Mouse (Mus musculus) inflammation-experienced regulatory T-cells, adult 6 months (primary cell): ENCODE measurements around the gene Zfpl1. TPM values are rescaled to one million over a fixed set of nuclear protein-coding genes. Genes with fewer than 3 reads are reported as not detected.
"Not testable (repeated sequence)": the region's sequence is repeated elsewhere in the genome, so short reads cannot be mapped to it uniquely, and the experiment has no call there.

Experiments used
- ATAC-seq: one replicate; pipeline ENCODE4 v1.8.0; 2017
- polyA plus RNA-seq, 3 experiments: library from polyadenylated mRNA; unstranded; fragments of 100-300 nt; shearing (Covaris generic); gene quantifications; one replicate each; pipeline ENCODE4 v1.2.1; 2017

Zfpl1 gene
- 10 to 100 TPM; 32.0 to 47.2 (median 36.9) TPM for polyA plus RNA-seq

- ATAC-seq, result peak; percentile 87
Measured at GRCm38 (mm10) chr19:6084478-6085248, at the start of gene Zfpl1, which contains the start of gene Cdca5. Zfpl1 (minus strand) TSS chr19:6084956. Cdca5 (plus strand) TSS chr19:6084983.

- ATAC-seq, result not testable (repeated sequence)
Measured at GRCm38 (mm10) chr19:6133197-6133596, 48.4 kb upstream of the Zfpl1 start.

- ATAC-seq, result no peak
Measured at GRCm38 (mm10) chr19:6132171-6132827, 47.5 kb upstream of the Zfpl1 start.

DNA sequence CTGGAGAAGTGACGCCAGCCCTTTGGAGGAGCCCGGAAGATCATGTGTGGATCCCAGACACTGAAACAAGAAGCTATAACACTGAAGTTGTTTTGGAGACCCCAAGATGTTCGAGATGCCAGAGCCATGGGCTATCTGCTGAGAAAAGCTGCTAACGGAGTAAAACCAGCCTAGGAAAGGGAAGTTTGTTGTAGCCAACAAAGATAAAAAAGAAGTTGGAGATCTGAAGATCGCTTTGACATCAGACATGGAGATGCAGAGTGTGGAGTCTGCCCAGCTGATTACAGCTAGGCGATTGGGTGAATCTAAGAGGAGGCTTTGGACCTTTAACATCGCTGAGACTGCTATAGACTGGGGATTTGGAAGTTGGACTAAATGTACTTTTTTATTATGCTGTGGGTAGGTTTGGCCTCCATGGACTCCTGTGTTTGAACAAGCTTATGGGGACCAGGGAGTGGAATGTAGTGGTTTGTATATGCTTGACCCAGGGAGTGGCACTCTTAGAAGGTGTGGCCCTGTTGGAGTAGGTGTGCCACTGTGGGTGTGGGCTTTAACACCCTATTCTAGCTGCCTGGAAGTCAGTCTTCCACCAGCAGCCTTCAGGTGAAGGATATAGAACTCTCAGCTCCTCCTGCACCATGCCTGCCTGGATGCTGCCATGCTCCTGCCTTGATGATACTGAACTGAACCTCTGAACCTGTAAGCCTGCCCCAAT is 45.8 kb upstream of the Zfpl1 start:
- ATAC-seq, result not testable (repeated sequence)

DNA sequence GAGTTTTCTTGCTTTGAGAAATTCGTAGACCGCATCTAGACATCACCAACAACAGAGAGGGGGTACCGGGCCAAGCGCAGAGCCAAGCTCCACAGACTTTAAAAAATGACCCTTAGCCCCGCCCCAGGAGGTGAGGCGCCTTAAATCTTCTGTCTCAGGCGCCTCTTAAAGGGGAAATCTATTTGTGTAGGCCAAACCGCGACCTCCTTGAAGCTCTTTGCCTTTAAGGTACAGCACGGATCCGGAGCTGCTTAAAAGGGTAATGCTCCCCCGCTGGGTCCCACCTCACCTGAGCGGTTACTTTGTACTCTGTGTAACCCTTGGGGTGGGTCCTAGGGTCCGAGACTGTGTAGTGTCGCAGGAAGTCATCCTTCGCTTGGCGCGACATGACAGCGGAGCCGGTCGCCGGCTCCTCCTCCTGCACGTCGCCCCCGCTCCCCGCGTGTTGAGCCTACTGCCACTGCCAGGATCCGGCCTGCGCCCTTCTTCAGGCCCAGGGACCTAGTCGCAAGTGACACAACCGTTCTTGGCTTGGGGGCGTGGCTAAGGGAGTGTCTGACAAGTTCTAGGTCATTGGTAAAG is 43.1 kb upstream of the Zfpl1 start, which contains the start of gene Snx15:
Gene Snx15, minus strand, starts transcription at position 545 of the 582 bp plus-strand sequence.
- ATAC-seq, result peak; percentile 96

- ATAC-seq, result no peak
Measured at GRCm38 (mm10) chr19:6126789-6127580, 42.2 kb upstream of the Zfpl1 start.

DNA sequence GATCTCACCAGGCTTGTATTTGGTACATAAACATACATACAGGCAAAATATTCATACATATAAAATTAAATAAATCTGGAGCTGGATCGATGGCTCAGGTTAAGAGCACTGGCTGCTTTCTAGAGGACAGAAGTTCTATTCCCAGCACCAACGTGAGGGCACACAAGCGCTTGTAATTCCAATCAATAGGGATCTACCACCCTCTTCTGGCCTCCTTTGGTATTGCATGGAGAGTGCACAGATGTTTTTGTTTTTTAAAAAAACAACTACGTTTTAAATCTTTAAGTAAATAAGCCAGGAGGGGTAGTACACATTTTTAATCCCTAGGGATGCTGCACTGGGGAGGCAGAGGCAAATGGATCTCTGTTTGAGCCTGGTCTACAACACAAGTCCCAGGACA is 41.5 kb upstream of the Zfpl1 start:
- no peak for ATAC-seq

GRCm38 (mm10) chr19:6124898-6125297 is 40.1 kb upstream of the Zfpl1 start:
- ATAC-seq, result no peak

- ATAC-seq, result no peak
Measured at GRCm38 (mm10) chr19:6123330-6123729, 38.6 kb upstream of the Zfpl1 start.

DNA sequence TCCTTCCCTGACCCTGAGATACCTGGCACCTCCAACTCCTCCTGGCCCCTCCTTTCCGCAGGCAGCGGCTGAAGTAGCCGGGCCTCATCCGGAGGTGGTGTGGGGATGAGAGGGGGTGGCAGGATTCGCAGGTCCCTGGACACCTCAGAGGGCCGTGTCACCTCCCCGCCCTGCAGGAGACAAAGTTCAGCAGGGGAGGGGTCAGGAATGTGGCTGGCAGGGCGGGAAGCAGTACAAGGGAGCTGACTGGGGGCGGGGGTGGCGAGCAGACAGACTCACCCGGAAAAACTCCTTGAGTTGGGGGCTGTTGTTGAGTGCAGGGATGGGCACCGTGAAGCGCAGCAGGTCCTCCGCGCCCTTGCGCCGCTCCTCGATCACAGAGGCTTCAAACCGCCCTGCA is 37.0 kb upstream of the Zfpl1 start:
- ATAC-seq, result no peak

DNA sequence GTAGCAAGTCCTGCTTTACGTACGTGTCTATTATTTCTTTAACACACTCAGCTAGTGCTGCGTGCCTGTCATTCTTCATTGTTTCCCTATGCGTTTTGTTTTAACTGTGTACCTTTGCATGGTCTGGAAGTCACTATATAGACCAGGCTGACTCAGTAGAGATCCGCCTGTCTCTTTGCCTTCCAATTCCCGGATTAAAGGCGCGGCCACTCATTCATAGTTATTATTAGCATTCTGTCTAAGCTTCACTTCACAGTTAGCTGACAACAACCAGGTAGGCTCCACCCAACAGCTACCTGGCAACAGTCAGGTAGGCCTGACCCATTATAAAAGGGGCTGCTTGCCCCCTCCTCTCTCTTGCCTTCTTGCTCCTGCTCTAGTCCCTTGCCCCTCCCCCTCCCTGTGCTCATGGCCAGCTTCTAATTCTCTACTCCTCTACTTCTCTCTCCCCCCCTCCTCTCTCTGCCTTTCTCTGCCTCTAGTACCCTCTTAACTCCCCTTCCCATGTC is 34.0 kb upstream of the Zfpl1 start:
- ATAC-seq, result no peak

- peak; percentile 96 for ATAC-seq
Measured at GRCm38 (mm10) chr19:6117986-6118676, 33.4 kb upstream of the Zfpl1 start, which contains the start of gene Sac3d1. Sac3d1 (minus strand) TSS chr19:6118650.

- ATAC-seq, result no peak
Measured at GRCm38 (mm10) chr19:6117346-6117985, 32.7 kb upstream of the Zfpl1 start.

DNA sequence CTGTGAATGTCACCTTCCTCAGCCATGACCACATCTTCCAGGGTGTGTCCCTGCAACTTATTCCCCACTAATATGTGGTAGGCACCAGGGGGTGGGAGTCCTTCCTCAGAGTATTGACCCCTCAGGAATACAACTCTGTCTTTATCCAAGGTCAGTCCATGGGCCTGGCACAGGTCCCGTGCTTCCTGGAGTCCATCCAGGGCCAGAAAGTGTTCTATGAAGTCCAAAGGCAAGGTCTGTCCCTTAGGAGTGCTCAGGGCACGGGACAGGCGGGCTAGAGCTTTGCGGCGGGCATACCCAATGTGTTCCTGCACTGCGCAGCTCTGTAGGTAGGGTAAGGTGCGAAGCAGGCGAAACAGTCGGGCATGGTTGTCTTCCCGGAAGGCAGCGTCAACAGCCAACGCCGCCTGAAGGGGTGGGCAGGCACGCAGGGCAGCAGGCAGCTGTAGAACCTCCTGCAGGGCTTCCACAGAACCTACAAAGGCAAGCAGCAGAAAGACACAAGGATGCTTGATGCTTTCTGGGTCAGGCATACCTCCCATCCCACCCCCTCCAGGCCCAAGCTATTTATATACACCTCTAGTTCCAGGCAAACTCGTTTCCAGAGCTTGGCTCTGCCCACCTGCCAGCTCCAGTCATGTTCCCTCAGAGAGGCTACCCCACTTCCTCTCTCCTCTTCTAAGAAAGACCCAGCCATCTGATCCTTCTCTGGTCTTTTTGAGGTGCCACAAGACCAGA is 31.5 kb upstream of the Zfpl1 start:
- no peak for ATAC-seq

DNA sequence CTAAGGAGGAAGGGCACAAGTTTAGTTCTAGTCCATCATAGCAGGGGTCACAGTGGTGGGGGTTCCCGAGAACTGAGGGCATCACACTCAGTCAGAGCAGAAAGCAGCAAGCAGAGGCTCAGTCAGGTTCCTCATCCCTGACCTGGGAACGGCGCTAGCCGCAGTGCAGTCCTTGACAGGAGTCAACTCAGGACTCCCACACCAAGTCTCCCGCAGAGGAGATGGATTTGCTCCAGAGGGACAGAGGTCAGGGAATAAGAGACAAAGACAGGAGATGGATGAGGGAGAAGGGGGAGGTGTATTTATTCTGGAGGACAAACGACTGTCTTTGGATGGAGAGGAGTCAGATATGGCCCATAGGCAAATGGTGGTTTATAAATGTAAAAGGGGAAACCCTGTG is 28.4 kb upstream of the Zfpl1 start:
- no peak for ATAC-seq

- no peak for ATAC-seq
Measured at GRCm38 (mm10) chr19:6105586-6105985, 20.8 kb upstream of the Zfpl1 start, which contains the start of gene Naaladl1. Naaladl1 (plus strand) TSS chr19:6105782.

- no peak for ATAC-seq
Measured at GRCm38 (mm10) chr19:6104476-6104875, 19.7 kb upstream of the Zfpl1 start.

GRCm38 (mm10) chr19:6102169-6102853 is 17.6 kb upstream of the Zfpl1 start:
- no peak for ATAC-seq

- no peak for ATAC-seq
Measured at GRCm38 (mm10) chr19:6101186-6101585, 16.4 kb upstream of the Zfpl1 start.
